Mouse (Mus musculus): ENCODE data around the gene Vsig2.

Gene Vsig2

GRCm38 (mm10) chr9:37536851-37537250, 2.2 kb upstream of the Vsig2 start:
- DNase-seq, result no peak

DNA sequence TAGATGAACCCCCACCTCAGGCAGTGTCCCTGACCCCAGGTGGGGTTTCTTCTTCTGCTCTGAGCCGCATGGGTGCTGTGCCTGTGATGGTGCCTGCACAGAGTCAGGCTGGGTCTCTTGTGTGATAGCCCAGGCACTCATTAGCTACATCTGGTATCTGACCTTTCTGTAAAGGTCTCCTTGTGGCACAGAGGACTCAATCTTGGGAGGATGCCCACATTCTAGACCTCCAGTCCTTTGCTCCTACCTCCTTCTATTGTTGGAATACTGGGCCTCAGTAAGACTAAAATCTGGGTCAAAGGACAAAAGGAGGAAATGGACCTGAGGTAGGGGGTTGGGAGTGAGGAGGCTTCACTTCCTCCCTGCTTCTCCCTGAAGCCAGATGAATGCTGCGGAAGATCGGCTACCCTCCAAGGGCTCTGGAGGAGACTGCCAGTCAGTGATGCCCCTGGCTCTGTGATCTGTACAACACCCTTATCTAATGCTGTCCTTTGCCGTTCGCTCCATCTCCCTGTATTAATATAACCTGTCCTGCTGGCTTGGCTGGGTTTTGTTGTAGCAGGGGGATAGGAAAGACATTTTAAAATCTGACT, 1.3 kb upstream of the Vsig2 start:
- no peak for DNase-seq

DNA sequence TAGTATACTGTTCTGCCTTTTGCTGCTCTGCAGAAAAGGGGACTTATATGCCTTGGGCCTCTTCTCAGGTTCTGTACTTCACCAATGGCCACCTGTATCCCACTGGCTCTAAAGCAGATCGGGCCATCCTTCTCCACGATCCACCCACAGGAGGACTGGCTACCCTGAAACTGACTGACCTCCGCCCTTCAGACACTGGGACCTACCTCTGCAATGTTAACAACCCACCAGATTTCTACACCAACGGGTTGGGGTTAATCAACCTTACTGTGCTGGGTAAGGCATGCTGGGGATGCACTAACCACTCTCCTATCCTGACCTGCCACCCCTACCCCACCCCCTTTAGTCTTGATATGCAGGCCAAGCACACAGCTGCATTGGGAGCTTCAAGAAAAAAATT, 1.2 kb downstream of the Vsig2 start:
- no peak for DNase-seq

GRCm38 (mm10) chr9:37540701-37541575, 1.9 kb downstream of the Vsig2 start:
- DNase-seq, result no peak

GRCm38 (mm10) chr9:37541851-37542642, 3.0 kb downstream of the Vsig2 start:
- DNase-seq, result no peak

- no peak for DNase-seq
Observed at GRCm38 (mm10) chr9:37543869-37544440, 4.9 kb downstream of the Vsig2 start.

DNA sequence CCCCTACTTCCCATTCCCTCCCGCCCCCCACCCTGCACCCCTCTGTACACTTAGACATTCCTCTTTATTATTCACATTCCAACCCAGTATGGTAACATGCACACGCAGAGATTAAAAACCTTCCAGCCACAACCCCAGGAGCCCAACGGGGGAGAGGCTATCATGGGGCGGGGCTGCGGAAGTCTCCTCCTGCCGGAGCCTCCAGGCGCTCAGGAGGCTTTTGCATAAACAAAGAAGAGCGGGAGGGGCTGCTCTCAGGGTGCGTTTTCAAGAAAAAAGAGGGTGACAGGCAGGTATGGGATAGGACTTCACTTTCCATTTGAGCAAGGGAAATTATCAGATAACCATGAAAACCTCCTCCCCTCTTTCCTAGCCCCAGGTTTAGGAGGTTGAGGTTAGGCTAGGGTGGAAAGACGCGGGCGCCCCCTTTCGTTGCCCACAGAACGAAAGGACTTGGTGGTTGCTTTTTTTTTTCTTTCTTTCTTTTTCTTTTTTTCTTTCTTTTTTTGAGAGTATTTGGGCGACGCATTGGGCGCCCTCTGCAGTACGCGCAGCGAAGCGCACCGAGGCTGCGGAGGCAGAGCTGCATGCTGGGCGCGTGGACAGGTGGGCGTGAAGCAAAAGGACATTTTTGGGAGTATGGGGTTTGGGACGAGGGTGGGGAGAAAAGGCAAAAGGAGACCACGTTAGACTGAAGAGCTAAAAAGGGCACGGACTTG, 5.6 kb downstream of the Vsig2 start:
- peak; percentile 74 for DNase-seq

GRCm38 (mm10) chr9:37545166-37545610, 6.1 kb downstream of the Vsig2 start:
- DNase-seq, result no peak

GRCm38 (mm10) chr9:37545847-37546452, 6.9 kb downstream of the Vsig2 start:
- no peak for DNase-seq

GRCm38 (mm10) chr9:37546889-37547288, 7.8 kb downstream of the Vsig2 start:
- no peak for DNase-seq

GRCm38 (mm10) chr9:37550435-37550834, 11.4 kb downstream of the Vsig2 start:
- no peak for DNase-seq

- DNase-seq, result no peak
Observed at GRCm38 (mm10) chr9:37551751-37552531, 12.9 kb downstream of the Vsig2 start.

- DNase-seq, result no peak
Observed at GRCm38 (mm10) chr9:37552536-37553293, 13.7 kb downstream of the Vsig2 start, which contains the start of gene Nrgn. Nrgn (minus strand) TSS chr9:37552904.

DNA sequence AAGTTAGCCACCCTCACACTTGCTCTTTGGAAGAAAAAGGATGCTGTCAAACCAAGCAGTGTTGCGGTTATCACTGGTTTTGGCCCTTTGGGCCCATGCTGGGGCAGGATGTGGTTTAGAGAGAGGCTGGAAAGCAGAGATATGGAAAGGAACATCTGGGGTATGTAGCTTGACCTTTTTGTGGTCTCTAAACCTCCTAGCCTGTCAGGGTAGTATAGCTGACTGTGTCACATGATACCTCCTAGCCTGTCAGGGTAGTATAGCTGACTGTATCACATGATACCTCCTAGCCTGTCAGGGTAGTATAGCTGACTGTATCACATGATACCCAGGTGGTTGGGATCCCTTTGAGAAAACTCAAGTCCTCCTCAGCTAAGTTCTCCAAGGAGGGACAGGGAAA, 15.2 kb downstream of the Vsig2 start:
- no peak for DNase-seq

GRCm38 (mm10) chr9:37554838-37555748, 16.0 kb downstream of the Vsig2 start, which contains the start of gene Siae:
Siae (plus strand) TSS chr9:37555698.
- DNase-seq, result no peak

DNA sequence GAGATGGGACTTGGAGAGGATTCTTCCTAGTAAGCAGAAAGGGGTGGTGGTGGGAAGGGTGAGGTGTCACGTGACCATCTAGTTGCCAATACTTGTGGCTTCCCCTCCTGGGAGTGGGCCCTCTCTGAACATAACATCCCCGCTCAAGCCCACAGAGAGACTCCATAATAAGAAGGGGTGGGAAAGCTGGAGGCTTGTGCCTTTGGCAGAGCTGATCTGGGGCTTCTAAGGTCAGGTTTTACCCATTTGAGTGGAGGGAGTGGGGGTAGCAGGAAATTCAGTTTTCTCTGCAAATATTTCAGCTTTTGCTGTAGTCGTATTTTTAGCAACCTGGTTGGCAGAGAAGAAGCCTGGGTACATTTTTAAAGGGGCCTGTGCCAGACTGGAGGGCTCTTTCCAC, 17.3 kb downstream of the Vsig2 start:
- DNase-seq, result no peak

- no peak for DNase-seq
Observed at GRCm38 (mm10) chr9:37560617-37561016, 21.6 kb downstream of the Vsig2 start.

GRCm38 (mm10) chr9:37563805-37564204, 24.8 kb downstream of the Vsig2 start:
- DNase-seq, result no peak

DNA sequence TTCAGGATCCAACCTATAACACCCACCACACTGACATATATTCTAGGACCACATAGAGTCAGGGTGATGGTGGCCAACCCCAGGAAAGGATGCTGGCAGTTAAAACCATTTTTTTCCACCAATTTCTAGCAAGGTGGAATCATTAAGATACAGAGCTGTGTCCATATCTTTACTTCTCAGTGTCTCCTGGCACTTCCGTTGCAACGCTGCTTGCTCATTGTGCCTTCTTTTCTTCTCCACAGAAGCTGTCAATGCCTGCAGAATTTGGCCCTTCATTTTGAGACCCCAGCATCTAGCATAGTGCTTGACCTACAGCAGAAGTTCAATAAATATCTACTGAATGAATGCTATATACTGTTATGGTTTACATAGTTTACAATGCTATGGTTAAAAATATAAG, 28.0 kb downstream of the Vsig2 start:
- no peak for DNase-seq
